Mouse (Mus musculus) liver, adult 2 months (tissue): Measurements from ENCODE around the gene Il25. TPM values are rescaled to one million over a fixed set of nuclear protein-coding genes. Genes with fewer than 3 reads are reported as not detected.

Source experiments
- DNase-seq: peaks from one replicate; pipeline ENCODE4 v3.0.0-alpha.2; 2011; ENCODE audit warnings: low read depth, low spot score; ENCODE audit errors: extremely low read depth
- H3K27ac ChIP-seq: fragments of 200-500 bp; replicated peaks from 2 replicates; pipeline ENCODE4 v1.5.1; 2012; ENCODE audit warnings: low read depth, mild to moderate bottlenecking, control low read depth, inconsistent platforms, low read length; ENCODE audit not compliant: insufficient read depth
- H3K27me3 ChIP-seq: fragments of 200-500 bp; 2 replicates; pipeline ENCODE4 v1.6.1; 2012; ENCODE audit warnings: mild to moderate bottlenecking, moderate library complexity, low read length, inconsistent platforms; ENCODE audit not compliant: control insufficient read depth, insufficient read depth
- H3K36me3 ChIP-seq: fragments of 200-500 bp; 2 replicates; pipeline ENCODE4 v1.6.1; 2012; ENCODE audit warnings: low read length, inconsistent platforms; ENCODE audit not compliant: control insufficient read depth, insufficient read depth
- H3K4me1 ChIP-seq: fragments of 200-500 bp; 2 replicates; pipeline ENCODE4 v1.6.1; 2011; ENCODE audit warnings: low read length; ENCODE audit not compliant: control insufficient read depth, insufficient read depth
- H3K4me3 ChIP-seq: fragments of 200-500 bp; 2 replicates; pipeline ENCODE4 v1.5.1; 2011; ENCODE audit warnings: low read depth, mild to moderate bottlenecking, control low read depth, low read length, moderate library complexity; ENCODE audit not compliant: insufficient read depth
- H3K79me2 ChIP-seq: fragments of 200-500 bp; 2 replicates; pipeline ENCODE4 v1.6.1; 2012; ENCODE audit warnings: inconsistent platforms, mild to moderate bottlenecking, low read length, moderate library complexity; ENCODE audit not compliant: control insufficient read depth, insufficient read depth
- H3K9ac ChIP-seq: fragments of 200-500 bp; 2 replicates; pipeline ENCODE4 v1.6.1; 2012; ENCODE audit warnings: low read depth, mild to moderate bottlenecking, control low read depth, inconsistent platforms, low read length
- CTCF ChIP-seq: fragments of 200-500 bp; IDR thresholded peaks from 2 replicates; pipeline ENCODE4 v1.5.1; 2011; ENCODE audit warnings: low read depth, low read length, control low read depth
- POLR2A ChIP-seq: fragments of 200-500 bp; IDR thresholded peaks from 2 replicates; pipeline ENCODE4 v1.6.1; 2011; ENCODE audit warnings: low read length, control low read depth; ENCODE audit not compliant: insufficient read depth; ENCODE audit errors: extremely low read depth
- WGBS: fragments of 180-500 bp; shearing (Covaris S2); methylation state at CpG from one replicate; pipeline ENCODE4 v1.1.7; 2018; 5-methylcytosine and 5-hydroxymethylcytosine counted together
- polyA plus RNA-seq: library from polyadenylated mRNA; depleted of rRNA; stranded (reverse); fragments of >200 nt; gene quantifications from 2 replicates; pipeline ENCODE4 v1.2.3, GENCODE M21; 2012
- total RNA-seq: library from RNA; depleted of rRNA; stranded (reverse); fragments of >200 nt; gene quantifications from 2 replicates; pipeline ENCODE4 v1.2.3, GENCODE M21; 2014

Gene Il25
- total and polyA plus RNA-seq, 2 experiments: not detected

DNA sequence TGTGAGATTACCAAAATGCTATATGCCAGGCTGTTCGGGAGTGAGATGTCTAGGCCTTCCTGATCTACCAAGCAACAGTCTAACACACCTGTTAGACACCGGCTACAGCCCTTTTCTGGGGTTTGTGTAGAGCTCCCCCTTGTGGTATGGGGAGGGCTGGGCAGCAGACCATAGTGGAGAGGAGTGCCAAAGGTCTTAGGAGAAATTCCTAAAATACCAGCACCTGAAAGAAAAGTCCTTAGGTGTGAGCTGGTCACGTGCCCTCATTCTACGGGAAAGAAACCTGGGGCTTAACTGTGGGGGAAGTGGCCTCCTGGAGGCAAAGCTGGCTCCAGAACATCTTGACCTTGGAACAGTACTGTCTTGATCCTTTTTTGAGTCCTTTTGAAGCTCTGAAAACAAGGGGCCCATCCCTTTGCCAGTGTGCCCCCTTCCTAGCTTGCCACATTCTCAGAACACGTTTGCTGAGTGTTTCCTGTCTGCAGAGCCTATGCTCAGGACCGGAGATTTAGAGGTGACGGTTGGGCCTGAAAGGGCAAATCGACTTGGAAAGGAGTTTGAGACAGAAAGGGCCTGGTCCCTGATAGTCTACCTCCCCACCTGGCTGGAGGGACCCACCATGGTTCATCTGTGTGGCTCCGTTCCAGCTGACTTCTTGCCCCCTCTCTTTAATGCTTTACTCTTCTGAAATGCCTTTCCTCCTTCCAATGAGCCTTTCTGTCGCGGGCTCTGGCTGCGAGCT lies 7.1 kb downstream of the Il25 start:
- Histone ChIP-seq H3K27ac (no peak overlapping the region), H3K4me1 (no peaks in the 10 kb centered on the region), H3K27me3 (no peaks in the 10 kb centered on the region), H3K4me3 (no peak overlapping the region), H3K79me2 (no peaks in the 10 kb centered on the region), H3K36me3 (no peaks in the 10 kb centered on the region), H3K9ac (no peak overlapping the region)
- TF ChIP-seq POLR2A (no peak), CTCF (peak; percentile 85)
- peak; percentile 45 for DNase-seq
- 54% methylated on average over 12 of the region's 12 CpGs for WGBS

DNA sequence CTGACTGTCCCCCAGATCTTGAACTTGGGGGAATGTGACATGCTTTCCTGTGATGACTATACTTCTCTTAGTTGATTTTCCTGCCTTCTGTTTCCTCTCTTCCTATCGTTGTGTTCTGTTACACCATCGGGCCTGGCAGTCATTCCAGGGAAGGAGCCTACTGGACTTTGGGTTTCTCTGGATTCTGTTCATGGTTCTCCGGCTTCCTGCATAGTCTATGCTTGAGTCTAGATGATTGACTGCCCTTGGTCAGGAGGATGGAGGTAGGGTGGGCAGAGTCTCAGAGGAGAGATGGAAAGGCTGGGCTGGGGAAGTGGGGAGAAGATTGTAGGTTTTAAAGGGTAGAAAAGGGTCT lies 7.7 kb downstream of the Il25 start:
- Histone ChIP-seq H3K9ac (no peak overlapping the region), H3K36me3 (no peaks in the 10 kb centered on the region), H3K4me1 (no peaks in the 10 kb centered on the region), H3K79me2 (no peaks in the 10 kb centered on the region), H3K4me3 (no peak overlapping the region), H3K27ac (no peak overlapping the region), H3K27me3 (no peaks in the 10 kb centered on the region)
- TF ChIP-seq CTCF (no peak), POLR2A (no peak)
- no peak for DNase-seq
- 69% methylated on average over 3 of the region's 3 CpGs for WGBS

DNA sequence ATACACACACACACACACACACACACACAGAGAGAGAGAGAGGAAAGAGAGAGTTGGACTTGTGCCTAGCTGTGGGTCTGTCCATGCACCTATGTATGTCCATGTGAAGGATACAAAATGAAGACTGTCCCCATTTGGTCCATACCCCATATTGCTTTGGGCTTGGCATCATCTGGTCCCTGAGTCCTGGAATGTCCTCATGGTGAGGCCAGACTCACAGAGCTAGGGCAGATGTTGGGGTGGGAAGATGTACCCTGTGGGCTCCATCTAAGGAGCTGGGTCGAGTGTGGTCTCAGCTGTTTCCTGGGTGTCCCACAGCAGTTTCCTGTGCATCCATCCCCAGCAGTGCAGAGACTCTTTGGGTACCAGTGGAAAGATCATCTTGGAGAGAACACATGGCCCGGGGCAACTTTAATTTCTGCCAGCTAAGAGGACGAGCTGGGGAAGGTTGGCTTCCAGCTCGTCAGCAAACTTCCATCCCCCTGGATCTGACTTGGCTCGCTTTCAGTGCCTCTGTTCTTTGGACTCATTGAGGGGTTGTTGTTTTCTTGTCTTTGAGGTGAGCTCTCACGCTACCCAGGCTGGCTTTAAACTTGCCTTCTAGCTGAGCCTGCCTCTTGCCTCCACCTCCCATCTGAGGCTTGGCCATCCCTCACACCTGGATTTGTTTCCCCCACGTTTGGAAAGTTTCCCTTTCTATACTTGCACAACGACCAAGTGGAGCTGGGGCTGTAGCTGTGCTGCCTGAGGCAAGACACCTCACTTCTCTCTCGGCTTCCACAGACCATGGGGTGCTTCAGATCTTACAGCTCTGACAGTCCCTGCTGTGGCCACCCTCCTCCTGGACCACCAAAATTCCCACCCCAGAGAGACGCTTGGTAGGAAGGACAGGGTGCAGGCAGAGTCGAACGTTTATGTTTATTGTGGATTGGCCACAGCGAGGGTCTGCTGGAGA lies 8.8 kb downstream of the Il25 start:
- DNase-seq: no peak

DNA sequence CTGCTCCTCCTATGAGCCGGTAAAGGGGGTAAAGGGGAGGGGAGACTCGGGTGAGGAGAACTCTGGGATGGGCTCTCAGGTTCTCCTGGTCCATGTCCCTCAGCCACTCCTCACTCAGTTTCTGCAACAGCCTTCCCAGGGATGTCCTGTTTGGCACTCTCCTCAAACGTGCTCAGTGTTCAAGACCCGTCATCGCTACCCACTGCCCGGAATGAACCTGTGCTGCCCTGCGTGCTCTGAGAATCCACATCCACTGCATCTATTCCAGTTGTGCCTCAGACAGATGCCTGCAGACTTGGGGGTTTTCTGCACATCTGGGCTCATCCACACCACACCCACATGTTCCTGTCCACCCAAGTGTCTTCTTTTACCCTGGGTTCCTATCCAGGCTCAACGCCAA lies 10.0 kb downstream of the Il25 start:
- H3K27me3 ChIP-seq: no peaks in the 10 kb centered on the region
- TF ChIP-seq CTCF (no peak), POLR2A (no peak)
- 87% methylated on average over 8 of the region's 8 CpGs for WGBS
- no peak overlapping the region for H3K9ac ChIP-seq
- no peak overlapping the region for H3K4me3 ChIP-seq
- no peaks in the 10 kb centered on the region for H3K4me1 ChIP-seq
- H3K36me3 ChIP-seq: no peaks in the 10 kb centered on the region
- no peak overlapping the region for H3K27ac ChIP-seq
- DNase-seq: no peak
- no peaks in the 10 kb centered on the region for H3K79me2 ChIP-seq

More for the DNA sequence above, 8.8 kb downstream of the Il25 start:
- Histone ChIP-seq H3K4me3 (no peak overlapping the region), H3K27me3 (no peaks in the 10 kb centered on the region), H3K36me3 (no peaks in the 10 kb centered on the region), H3K27ac (no peak overlapping the region), H3K4me1 (no peaks in the 10 kb centered on the region), H3K79me2 (no peaks in the 10 kb centered on the region), H3K9ac (no peak overlapping the region)
- TF ChIP-seq CTCF: no peak
- WGBS: 44% methylated on average over 13 of the region's 13 CpGs

DNA sequence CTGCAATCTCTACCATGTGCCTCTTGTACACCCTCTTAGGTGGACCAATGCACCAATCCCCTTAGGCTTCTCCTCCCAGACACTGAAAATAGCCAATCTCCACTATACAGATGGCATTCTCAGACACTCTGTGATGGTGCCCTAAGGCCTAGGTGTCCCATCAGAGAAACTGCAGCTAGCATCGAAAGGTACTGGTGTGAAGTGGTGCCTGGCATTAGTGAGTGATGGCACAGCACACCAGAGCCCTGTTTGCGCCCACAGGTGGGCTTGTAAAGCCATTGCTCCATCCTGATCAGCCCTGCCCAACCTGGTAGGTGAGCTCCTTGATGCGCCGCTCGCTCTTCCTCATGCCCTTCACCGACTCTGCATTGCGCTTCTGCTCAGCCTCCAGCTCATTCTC lies 11.5 kb downstream of the Il25 start:
- H3K9ac ChIP-seq: no peak overlapping the region
- no peak for DNase-seq
- H3K27ac ChIP-seq: no peak overlapping the region
- no peak for TF ChIP-seq POLR2A
- TF ChIP-seq CTCF: no peak
- no peaks in the 10 kb centered on the region for H3K4me1 ChIP-seq
- H3K79me2 ChIP-seq: no peaks in the 10 kb centered on the region
- no peaks in the 10 kb centered on the region for H3K27me3 ChIP-seq
- no peak overlapping the region for H3K4me3 ChIP-seq
- no peaks in the 10 kb centered on the region for H3K36me3 ChIP-seq
- 92% methylated on average over 7 of the region's 7 CpGs for WGBS

- H3K27me3 ChIP-seq: no peaks in the 10 kb centered on the region
- WGBS: 52% methylated on average over 2 of the region's 2 CpGs
- H3K4me3 ChIP-seq: no peak overlapping the region
- H3K36me3 ChIP-seq: no peaks in the 10 kb centered on the region
- TF ChIP-seq CTCF (no peak), POLR2A (no peak)
- no peaks in the 10 kb centered on the region for H3K4me1 ChIP-seq
- H3K27ac ChIP-seq: no peak overlapping the region
- no peak overlapping the region for H3K9ac ChIP-seq
- H3K79me2 ChIP-seq: no peaks in the 10 kb centered on the region
- DNase-seq: no peak
Observed at GRCm38 (mm10) chr14:54944939-54945338, 12.4 kb downstream of the Il25 start.
